Mouse (Mus musculus): ENCODE measurements around the gene Crtc3. TPM values are rescaled to one million over a fixed set of nuclear protein-coding genes. Genes with fewer than 3 reads are reported as not detected.

Crtc3 gene
- total RNA-seq, 2 experiments from 2014 or later, result 15.5 to 24.9 TPM

- DNase-seq (ENCODE audit: extremely low spot score in 1 of 2, low spot score in 1 of 2), result peak; percentile 41 to 59
These were observed 739 bp downstream of the Crtc3 start for GRCm38 (mm10) chr7:80687721-80688555.

GRCm38 (mm10) chr7:80685639-80686038 lies 3.0 kb downstream of the Crtc3 start:
- no peak for DNase-seq (ENCODE audit: extremely low spot score in 1 of 2, low spot score in 1 of 2)

- DNase-seq (ENCODE audit: extremely low spot score in 1 of 2, low spot score in 1 of 2), result no peak
These were observed 6.0 kb downstream of the Crtc3 start for GRCm38 (mm10) chr7:80682630-80683029.

- DNase-seq (ENCODE audit: extremely low spot score in 1 of 2, low spot score in 1 of 2), result no peak
These were observed 8.3 kb downstream of the Crtc3 start for GRCm38 (mm10) chr7:80680218-80680847.

GRCm38 (mm10) chr7:80672323-80672722 lies 16.4 kb downstream of the Crtc3 start:
- no peak for DNase-seq (ENCODE audit: extremely low spot score in 1 of 2, low spot score in 1 of 2)

GRCm38 (mm10) chr7:80670889-80671288 lies 17.8 kb downstream of the Crtc3 start:
- no peak for DNase-seq (ENCODE audit: extremely low spot score in 1 of 2, low spot score in 1 of 2)

GRCm38 (mm10) chr7:80667190-80667589 lies 21.5 kb downstream of the Crtc3 start:
- no peak for DNase-seq (ENCODE audit: extremely low spot score in 1 of 2, low spot score in 1 of 2)

GRCm38 (mm10) chr7:80666198-80666915 lies 22.3 kb downstream of the Crtc3 start:
- DNase-seq (ENCODE audit: extremely low spot score in 1 of 2, low spot score in 1 of 2), result no peak

GRCm38 (mm10) chr7:80661082-80661481 lies 27.6 kb downstream of the Crtc3 start:
- DNase-seq (ENCODE audit: extremely low spot score in 1 of 2, low spot score in 1 of 2), result no peak

- DNase-seq (ENCODE audit: extremely low spot score in 1 of 2, low spot score in 1 of 2), result peak; percentile 51 to 71
These were observed 28.1 kb downstream of the Crtc3 start for GRCm38 (mm10) chr7:80660619-80661018.

GRCm38 (mm10) chr7:80657896-80658295 lies 30.8 kb downstream of the Crtc3 start:
- no peak for DNase-seq (ENCODE audit: extremely low spot score in 1 of 2, low spot score in 1 of 2)

GRCm38 (mm10) chr7:80655350-80656013 lies 33.2 kb downstream of the Crtc3 start:
- DNase-seq (ENCODE audit: extremely low spot score in 1 of 2, low spot score in 1 of 2), result no peak

- DNase-seq (ENCODE audit: extremely low spot score in 1 of 2, low spot score in 1 of 2), result no peak
These were observed 33.8 kb downstream of the Crtc3 start for GRCm38 (mm10) chr7:80654926-80655325.

GRCm38 (mm10) chr7:80654393-80654792 lies 34.3 kb downstream of the Crtc3 start:
- no peak for DNase-seq (ENCODE audit: extremely low spot score in 1 of 2, low spot score in 1 of 2)

GRCm38 (mm10) chr7:80653971-80654370 lies 34.7 kb downstream of the Crtc3 start:
- DNase-seq (ENCODE audit: extremely low spot score in 1 of 2, low spot score in 1 of 2), result no peak

- no peak for DNase-seq (ENCODE audit: extremely low spot score in 1 of 2, low spot score in 1 of 2)
These were observed 35.6 kb downstream of the Crtc3 start for GRCm38 (mm10) chr7:80653077-80653476.

GRCm38 (mm10) chr7:80652289-80652688 lies 36.4 kb downstream of the Crtc3 start:
- DNase-seq (ENCODE audit: extremely low spot score in 1 of 2, low spot score in 1 of 2), result no peak

- DNase-seq (ENCODE audit: extremely low spot score in 1 of 2, low spot score in 1 of 2), result no peak
These were observed 41.2 kb downstream of the Crtc3 start for GRCm38 (mm10) chr7:80647437-80647871.

GRCm38 (mm10) chr7:80646093-80647025 lies 42.3 kb downstream of the Crtc3 start:
- DNase-seq (ENCODE audit: extremely low spot score in 1 of 2, low spot score in 1 of 2), result no peak
